23 mouse cellular contexts compared by ENCODE assay signal in the genomic region with DNA sequence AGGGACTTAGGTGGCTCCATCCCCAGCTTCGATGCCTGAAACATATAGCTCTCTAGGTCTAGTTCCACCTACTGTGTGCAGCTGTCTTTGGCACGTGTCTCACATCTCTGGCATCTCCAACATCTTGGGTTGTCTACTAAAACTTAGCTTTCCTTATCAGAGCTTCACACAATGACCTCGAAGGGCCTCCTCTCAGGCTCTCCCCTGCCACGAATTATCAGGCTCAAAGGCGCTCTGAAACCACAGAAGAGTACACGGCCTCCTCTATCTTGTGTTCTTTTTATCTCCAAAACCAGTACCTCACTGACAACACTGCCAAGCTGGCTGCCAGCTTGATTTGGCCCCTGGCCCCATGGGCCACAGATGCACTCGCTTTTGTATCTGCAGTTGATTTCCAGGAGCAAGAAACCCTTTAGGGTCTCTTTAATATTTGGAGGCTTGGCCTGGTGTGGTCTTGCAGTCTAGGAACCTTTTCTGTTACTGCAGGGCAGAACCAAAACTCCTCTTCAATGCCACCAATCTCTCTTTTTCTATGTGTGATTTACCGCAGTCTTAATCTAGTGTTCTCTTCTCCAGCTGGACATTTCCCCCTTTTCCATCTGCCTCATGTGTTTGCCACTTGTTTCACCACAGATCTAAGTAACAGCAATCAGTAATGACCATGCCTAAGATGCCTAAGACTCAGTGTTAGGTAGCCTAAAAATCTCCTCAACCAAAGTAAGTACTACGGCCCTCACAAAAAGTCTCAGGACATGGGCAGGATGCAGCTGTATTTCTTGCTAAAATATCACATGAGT. TPM values are rescaled to one million over a fixed set of nuclear protein-coding genes. Genes with fewer than 3 reads are reported as not detected.
DNase-seq lines count a peak whose midpoint lies in the region; ATAC-seq and TF ChIP-seq lines count a peak whose summit lies in the region.
"Had no signal": no experiment of that assay in that cellular context is flagged by ENCODE, and none has a peak within 500 bp of the region (broad histone marks: within the 10 kb centered on the region; RNA-seq: fewer than 3 reads in every experiment).

No protein-coding gene starts in this region.

- WGBS in heart, embryonic 10.5 days: 46% methylated on average over 9 of the region's 9 CpGs
- 17% methylated on average over 9 of the region's 9 CpGs for WGBS in liver, embryonic 14.5 days (ENCODE audit: insufficient replicate concordance)

- H3K4me2 ChIP-seq in liver, embryonic 14.5 days (ENCODE audit: low read depth): peak overlapping the region; percentile 25
- H3K4me2 ChIP-seq: forebrain, embryonic 12.5 days; heart, embryonic 15.5 days; kidney, embryonic 15.5 days; limb, embryonic 12.5 days; lung, embryonic 14.5 days; neural tube, embryonic 13.5 days had no signal

- DNase-seq in heart, embryonic 10.5 days (ENCODE audit: low spot score): peak; percentile 79
- DNase-seq in heart, postnatal 10 days: no peak
- peak; percentile 90 for DNase-seq in 416B (ENCODE audit: low read depth)
- peak; percentile 70 for DNase-seq in c-Kit-positive CD71-positive TER-119-positive erythroid progenitor cells, embryonic 14.5 days (ENCODE audit: low spot score)
- DNase-seq in liver, embryonic 14.5 days (ENCODE audit: low read depth in 3 of 3, low spot score in 3 of 3): peak; percentile 57 to 69 (median 67)
- DNase-seq in cerebellum, postnatal 25 days: no peak
- DNase-seq in kidney, adult 11 months: no peak
- DNase-seq: adrenal gland, adult 2 months; cerebellum, postnatal 14 days; gastrocnemius, adult 2 months; heart, adult 2 months; lung, embryonic 14.5 days; lung, postnatal 36 days; right cerebral cortex, postnatal 25 days had no signal

- TF ChIP-seq CTCF in liver, embryonic 14.5 days (IDR thresholded peaks at IDR 0.05; ENCODE audit: low read depth): no peak

- no peaks in the 10 kb centered on the region; the same call in 1 of the 2 replicates for H3K36me3 ChIP-seq in heart, embryonic 10.5 days
- H3K36me3 ChIP-seq in liver, embryonic 14.5 days (replicated peaks; ENCODE audit: control insufficient read depth, insufficient read depth, low read depth): no peaks in the 10 kb centered on the region
- H3K36me3 ChIP-seq: forebrain, embryonic 12.5 days; heart, embryonic 15.5 days; kidney, embryonic 15.5 days; limb, embryonic 12.5 days; midbrain, embryonic 10.5 days; neural tube, embryonic 13.5 days had no signal

- no peaks in the 10 kb centered on the region for H3K9me3 ChIP-seq in heart, embryonic 10.5 days
- H3K9me3 ChIP-seq in liver, embryonic 14.5 days (ENCODE audit: control insufficient read depth, low read length): no peaks in the 10 kb centered on the region
- H3K9me3 ChIP-seq: forebrain, embryonic 12.5 days; heart, embryonic 15.5 days; kidney, embryonic 15.5 days; limb, embryonic 12.5 days; midbrain, embryonic 10.5 days; neural tube, embryonic 13.5 days had no signal

- no peak overlapping the region; the same call in 1 of the 2 replicates for H3K9ac ChIP-seq in liver, embryonic 14.5 days (replicated peaks)
- H3K9ac ChIP-seq: forebrain, embryonic 12.5 days; heart, embryonic 15.5 days; kidney, embryonic 15.5 days; limb, embryonic 12.5 days; lung, embryonic 14.5 days; neural tube, embryonic 13.5 days had no signal

- no peak overlapping the region for H3K27ac ChIP-seq in heart, embryonic 10.5 days
- no peak overlapping the region for H3K27ac ChIP-seq in liver, embryonic 14.5 days
- H3K27ac ChIP-seq: forebrain, embryonic 12.5 days; gastrocnemius, adult 2 months; heart, adult 2 months; heart, embryonic 15.5 days; kidney, embryonic 15.5 days; limb, embryonic 12.5 days; midbrain, embryonic 10.5 days; neural tube, embryonic 13.5 days had no signal

- H3K27me3 ChIP-seq in heart, embryonic 10.5 days (ENCODE audit: insufficient read depth, poor library complexity, severe bottlenecking): no peaks in the 10 kb centered on the region
- H3K27me3 ChIP-seq in liver, embryonic 14.5 days (ENCODE audit: control insufficient read depth, insufficient read depth, low read length): no peaks in the 10 kb centered on the region
- H3K27me3 ChIP-seq: forebrain, embryonic 12.5 days; heart, embryonic 15.5 days; kidney, embryonic 15.5 days; limb, embryonic 12.5 days; neural tube, embryonic 13.5 days had no signal

- H3K4me3 ChIP-seq in heart, embryonic 10.5 days: no peak overlapping the region
- no peak overlapping the region for H3K4me3 ChIP-seq in liver, embryonic 14.5 days (ENCODE audit: insufficient read depth in 1 of 2, low read depth in 2 of 2, low read length in 2 of 2)
- H3K4me3 ChIP-seq: forebrain, embryonic 12.5 days; gastrocnemius, adult 2 months; heart, adult 2 months; heart, embryonic 15.5 days; kidney, embryonic 15.5 days; limb, embryonic 12.5 days; midbrain, embryonic 10.5 days; neural tube, embryonic 13.5 days had no signal

- TF ChIP-seq EP300 in liver, embryonic 14.5 days (IDR thresholded peaks at IDR 0.05; ENCODE audit: low read depth): peak; percentile 79

- peak; percentile 98 for ATAC-seq in liver, embryonic 14.5 days (ENCODE audit: insufficient read depth)
- no peak for ATAC-seq in monocyte, adult 5-6 weeks (replicated peaks; ENCODE audit: insufficient number of reproducible peaks, low FRiP score, low TSS enrichment, poor library complexity, severe bottlenecking)
- ATAC-seq: hindbrain, embryonic 16.5 days; intestine, embryonic 16.5 days had no signal

- peaks cover 13% of the 10 kb centered on the region for H3K4me1 ChIP-seq in heart, embryonic 10.5 days
- H3K4me1 ChIP-seq in liver, embryonic 14.5 days (replicated peaks; ENCODE audit: control insufficient read depth in 2 of 2, insufficient read depth in 2 of 2, low read length in 1 of 2): peaks cover 10 to 19% of the 10 kb centered on the region in 2 experiments; a peak in 3 of 4 replicates
- H3K4me1 ChIP-seq: forebrain, embryonic 12.5 days; kidney, embryonic 15.5 days; limb, embryonic 12.5 days; midbrain, embryonic 10.5 days; neural tube, embryonic 13.5 days had no signal

- intact Hi-C loops in heart, postnatal 10 days (cut with DNase I): no loop called here

RNA-seq across cellular contexts. Expression of a gene that starts 19.7 kb away (rescaled TPM):
- polyA plus RNA-seq in heart, embryonic 10.5 days (2016; fragmentation: Nextera tagmentation; extraction: Ambion mirVana): 18.1 and 26.5 TPM in 2 replicates
- 10 to 100 TPM; 14.3 to 22.4 TPM for total RNA-seq in heart, postnatal 10 days (2021)
- 4.8 and 8.1 TPM in 2 replicates for polyA plus RNA-seq in liver, embryonic 14.5 days (2012; rRNA removed)
- 15.1 and 15.3 TPM in 2 replicates for polyA plus RNA-seq in liver, embryonic 14.5 days (2014; fragmentation: Nextera tagmentation; extraction: Ambion mirVana)
- total RNA-seq in monocyte, adult 5-6 weeks (2017): 63.8 to 126 TPM (median 83.5 TPM) in 3 replicates

RNA-seq across cellular contexts. Expression of a gene that starts 56.8 kb away (rescaled TPM):
- 8.9 and 9.5 TPM in 2 replicates for polyA plus RNA-seq in heart, embryonic 10.5 days (2016; fragmentation: Nextera tagmentation; extraction: Ambion mirVana)
- total RNA-seq in heart, postnatal 10 days (2021): 1 to 10 TPM; 8.0 to 9.1 TPM
- 1.4 and 1.9 TPM in 2 replicates for polyA plus RNA-seq in liver, embryonic 14.5 days (2012; rRNA removed)
- polyA plus RNA-seq in liver, embryonic 14.5 days (2014; fragmentation: Nextera tagmentation; extraction: Ambion mirVana): 2.7 and 3.6 TPM in 2 replicates
- total RNA-seq in monocyte, adult 5-6 weeks (2017): 29.0 to 31.6 TPM (median 29.2 TPM) in 3 replicates

Comparison
In these comparisons a context has a peak if more than half of its experiments do, and no peak if none do; other contexts are left out.
1. DNase-seq: peak in heart, embryonic 10.5 days (single experiment), 416B (single experiment), c-Kit-positive CD71-positive TER-119-positive erythroid progenitor cells, embryonic 14.5 days (single experiment) and liver, embryonic 14.5 days (3 of 3); none in heart, postnatal 10 days (0 of 2), cerebellum, postnatal 25 days (0 of 2) and kidney, adult 11 months (single experiment).